Mouse (Mus musculus): Measurements from ENCODE around the gene Foxn3. TPM values are rescaled to one million over a fixed set of nuclear protein-coding genes. Genes with fewer than 3 reads are reported as not detected.

The Foxn3 gene
- polyA plus RNA-seq, 1 experiment from 2014 or later, result 41.9 TPM

GRCm38 (mm10) chr12:99172170-99172569, 391.2 kb downstream of the Foxn3 start:
- Histone ChIP-seq H3K27ac (ENCODE audit: low read depth, low read length) (no peak overlapping the region), H3K9ac (ENCODE audit: low read depth, low read length) (no peak overlapping the region), H3K4me2 (replicated peaks; ENCODE audit: low read depth) (no peak overlapping the region), H3K4me3 (ENCODE audit: low read depth, low read length) (no peak overlapping the region), H3K4me1 (replicated peaks; ENCODE audit: control insufficient read depth, insufficient read depth, low read length) (no peaks in the 10 kb centered on the region), H3K36me3 (ENCODE audit: control insufficient read depth, insufficient read depth) (no peaks in the 10 kb centered on the region), H3K9me3 (ENCODE audit: control insufficient read depth) (no peaks in the 10 kb centered on the region), H3K27me3 (replicated peaks; ENCODE audit: control insufficient read depth, insufficient read depth, low read length) (no peaks in the 10 kb centered on the region)
- TF ChIP-seq CTCF (IDR thresholded peaks at IDR 0.05; ENCODE audit: low read depth), result peak; percentile 23; the same call in 1 of the 2 replicates
- WGBS, result 89% methylated on average over 5 of the region's 5 CpGs
- no peak for ATAC-seq

GRCm38 (mm10) chr12:99169925-99170324, 393.5 kb downstream of the Foxn3 start:
- no peak overlapping the region for H3K4me3 ChIP-seq (ENCODE audit: low read depth, low read length)
- H3K27ac ChIP-seq (ENCODE audit: low read depth, low read length), result no peak overlapping the region
- H3K27me3 ChIP-seq (replicated peaks; ENCODE audit: control insufficient read depth, insufficient read depth, low read length), result no peaks in the 10 kb centered on the region
- no peaks in the 10 kb centered on the region for H3K36me3 ChIP-seq (ENCODE audit: control insufficient read depth, insufficient read depth)
- no peaks in the 10 kb centered on the region for H3K9me3 ChIP-seq (ENCODE audit: control insufficient read depth)
- H3K4me1 ChIP-seq (replicated peaks; ENCODE audit: control insufficient read depth, insufficient read depth, low read length), result no peaks in the 10 kb centered on the region
- 86% methylated on average over 6 of the region's 6 CpGs for WGBS
- H3K9ac ChIP-seq (ENCODE audit: low read depth, low read length), result no peak overlapping the region
- H3K4me2 ChIP-seq (replicated peaks; ENCODE audit: low read depth), result no peak overlapping the region
- no peak for TF ChIP-seq CTCF (IDR thresholded peaks at IDR 0.05; ENCODE audit: low read depth)
- ATAC-seq, result no peak

GRCm38 (mm10) chr12:99166091-99166490, 397.3 kb downstream of the Foxn3 start:
- Histone ChIP-seq H3K4me3 (ENCODE audit: low read depth, low read length) (no peak overlapping the region), H3K4me1 (replicated peaks; ENCODE audit: control insufficient read depth, insufficient read depth, low read length) (no peaks in the 10 kb centered on the region), H3K27ac (ENCODE audit: low read depth, low read length) (no peak overlapping the region), H3K9me3 (ENCODE audit: control insufficient read depth) (no peaks in the 10 kb centered on the region), H3K4me2 (replicated peaks; ENCODE audit: low read depth) (no peak overlapping the region), H3K9ac (ENCODE audit: low read depth, low read length) (no peak overlapping the region), H3K36me3 (ENCODE audit: control insufficient read depth, insufficient read depth) (no peaks in the 10 kb centered on the region), H3K27me3 (replicated peaks; ENCODE audit: control insufficient read depth, insufficient read depth, low read length) (no peaks in the 10 kb centered on the region)
- TF ChIP-seq CTCF (IDR thresholded peaks at IDR 0.05; ENCODE audit: low read depth), result no peak
- 85% methylated on average over 6 of the region's 6 CpGs for WGBS
- ATAC-seq, result no peak

- Histone ChIP-seq H3K4me2 (replicated peaks; ENCODE audit: low read depth) (no peak overlapping the region), H3K27ac (ENCODE audit: low read depth, low read length) (no peak overlapping the region), H3K4me1 (replicated peaks; ENCODE audit: control insufficient read depth, insufficient read depth, low read length) (no peaks in the 10 kb centered on the region), H3K9ac (ENCODE audit: low read depth, low read length) (no peak overlapping the region), H3K4me3 (ENCODE audit: low read depth, low read length) (no peak overlapping the region), H3K27me3 (replicated peaks; ENCODE audit: control insufficient read depth, insufficient read depth, low read length) (no peaks in the 10 kb centered on the region), H3K36me3 (ENCODE audit: control insufficient read depth, insufficient read depth) (no peaks in the 10 kb centered on the region), H3K9me3 (ENCODE audit: control insufficient read depth) (0 out of 2 replicates have a peak, but pooled peaks cover 2% of the 10 kb centered on the region)
- WGBS, result 83% methylated on average over 9 of the region's 9 CpGs
- no peak for TF ChIP-seq CTCF (IDR thresholded peaks at IDR 0.05; ENCODE audit: low read depth)
- no peak for ATAC-seq
These were observed 400.1 kb downstream of the Foxn3 start for GRCm38 (mm10) chr12:99163342-99163682.

- Histone ChIP-seq H3K4me2 (replicated peaks; ENCODE audit: low read depth) (no peak overlapping the region), H3K4me1 (replicated peaks; ENCODE audit: control insufficient read depth, insufficient read depth, low read length) (no peaks in the 10 kb centered on the region), H3K4me3 (ENCODE audit: low read depth, low read length) (no peak overlapping the region), H3K36me3 (ENCODE audit: control insufficient read depth, insufficient read depth) (no peaks in the 10 kb centered on the region), H3K9ac (ENCODE audit: low read depth, low read length) (no peak overlapping the region), H3K27ac (ENCODE audit: low read depth, low read length) (no peak overlapping the region), H3K27me3 (replicated peaks; ENCODE audit: control insufficient read depth, insufficient read depth, low read length) (no peaks in the 10 kb centered on the region), H3K9me3 (ENCODE audit: control insufficient read depth) (0 out of 2 replicates have a peak, but pooled peaks cover 4% of the 10 kb centered on the region)
- ATAC-seq, result no peak
- no peak for TF ChIP-seq CTCF (IDR thresholded peaks at IDR 0.05; ENCODE audit: low read depth)
- 81% methylated on average over 12 of the region's 12 CpGs for WGBS
These were observed 400.6 kb downstream of the Foxn3 start for GRCm38 (mm10) chr12:99162639-99163341.

GRCm38 (mm10) chr12:99162188-99162587, 401.2 kb downstream of the Foxn3 start:
- Histone ChIP-seq H3K4me3 (ENCODE audit: low read depth, low read length) (no peak overlapping the region), H3K4me2 (replicated peaks; ENCODE audit: low read depth) (no peak overlapping the region), H3K9me3 (ENCODE audit: control insufficient read depth) (0 out of 2 replicates have a peak, but pooled peaks cover 4% of the 10 kb centered on the region), H3K4me1 (replicated peaks; ENCODE audit: control insufficient read depth, insufficient read depth, low read length) (no peaks in the 10 kb centered on the region), H3K9ac (ENCODE audit: low read depth, low read length) (no peak overlapping the region), H3K27me3 (replicated peaks; ENCODE audit: control insufficient read depth, insufficient read depth, low read length) (no peaks in the 10 kb centered on the region), H3K36me3 (ENCODE audit: control insufficient read depth, insufficient read depth) (no peaks in the 10 kb centered on the region), H3K27ac (ENCODE audit: low read depth, low read length) (no peak overlapping the region)
- no peak for ATAC-seq
- 64% methylated on average over 10 of the region's 10 CpGs for WGBS
- TF ChIP-seq CTCF (IDR thresholded peaks at IDR 0.05; ENCODE audit: low read depth), result no peak

All from intestine, postnatal 0 days (tissue).